Mouse (Mus musculus): ENCODE results near the gene Ptbp3. TPM values are rescaled to one million over a fixed set of nuclear protein-coding genes. Genes with fewer than 3 reads are reported as not detected.

The Ptbp3 gene
- polyA plus RNA-seq, 1 experiment = 13.6 TPM

GRCm38 (mm10) chr4:59447296-59447695 is 101.9 kb downstream of the Ptbp3 start:
- no peaks in the 10 kb centered on the region for H3K27me3 ChIP-seq (ENCODE audit: control insufficient read depth, insufficient read depth, low read length)
- no peak overlapping the region for H3K4me3 ChIP-seq (ENCODE audit: control insufficient read depth, low read depth, low read length)
- no peaks in the 10 kb centered on the region for H3K36me3 ChIP-seq (ENCODE audit: control insufficient read depth, insufficient read depth, low read length)
- TF ChIP-seq POLR2A (IDR thresholded peaks at IDR 0.05; ENCODE audit: control insufficient read depth, low read depth, low read length) = no peak
- no peak for TF ChIP-seq CTCF (IDR thresholded peaks at IDR 0.05; ENCODE audit: control insufficient read depth, insufficient read depth, insufficient replicate concordance, low read depth, low read length)
- no peak overlapping the region for H3K27ac ChIP-seq (ENCODE audit: control insufficient read depth, insufficient read depth, low read depth, low read length)
- no peaks in the 10 kb centered on the region for H3K4me1 ChIP-seq (ENCODE audit: control insufficient read depth, insufficient read depth, low read length)

DNA sequence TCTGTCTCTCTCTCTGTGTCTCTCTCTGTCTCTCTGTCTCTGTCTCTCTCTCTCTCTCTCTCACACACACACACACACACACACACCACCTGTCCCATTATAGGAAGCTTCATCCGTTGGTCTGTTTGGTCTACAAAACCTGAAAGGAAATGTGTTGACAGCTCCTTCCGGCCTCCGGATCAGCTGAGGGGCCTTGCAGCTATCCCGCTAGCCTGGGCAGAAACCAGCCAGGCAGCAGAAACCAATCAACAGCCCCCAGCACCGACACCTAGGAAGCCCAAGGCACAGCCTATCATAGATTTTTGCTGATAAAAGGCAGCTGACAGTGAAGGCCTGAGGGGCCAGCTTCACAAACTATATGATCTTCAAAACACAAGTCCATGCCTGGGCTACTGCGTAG is 103.6 kb downstream of the Ptbp3 start:
- no peak for TF ChIP-seq CTCF (IDR thresholded peaks at IDR 0.05; ENCODE audit: control insufficient read depth, insufficient read depth, insufficient replicate concordance, low read depth, low read length)
- no peak for TF ChIP-seq POLR2A (IDR thresholded peaks at IDR 0.05; ENCODE audit: control insufficient read depth, low read depth, low read length)
- H3K36me3 ChIP-seq (ENCODE audit: control insufficient read depth, insufficient read depth, low read length) = no peaks in the 10 kb centered on the region
- H3K27ac ChIP-seq (ENCODE audit: control insufficient read depth, insufficient read depth, low read depth, low read length) = no peak overlapping the region
- H3K27me3 ChIP-seq (ENCODE audit: control insufficient read depth, insufficient read depth, low read length) = no peaks in the 10 kb centered on the region
- H3K4me1 ChIP-seq (ENCODE audit: control insufficient read depth, insufficient read depth, low read length) = no peaks in the 10 kb centered on the region
- no peak overlapping the region for H3K4me3 ChIP-seq (ENCODE audit: control insufficient read depth, low read depth, low read length)

- no peak overlapping the region for H3K4me3 ChIP-seq (ENCODE audit: control insufficient read depth, low read depth, low read length)
- TF ChIP-seq CTCF (IDR thresholded peaks at IDR 0.05; ENCODE audit: control insufficient read depth, insufficient read depth, insufficient replicate concordance, low read depth, low read length) (no peak), POLR2A (IDR thresholded peaks at IDR 0.05; ENCODE audit: control insufficient read depth, low read depth, low read length) (no peak)
These were observed 104.2 kb downstream of the Ptbp3 start for GRCm38 (mm10) chr4:59444994-59445393.

GRCm38 (mm10) chr4:59444085-59444484 is 105.1 kb downstream of the Ptbp3 start:
- no peak for TF ChIP-seq POLR2A (IDR thresholded peaks at IDR 0.05; ENCODE audit: control insufficient read depth, low read depth, low read length)
- TF ChIP-seq CTCF (IDR thresholded peaks at IDR 0.05; ENCODE audit: control insufficient read depth, insufficient read depth, insufficient replicate concordance, low read depth, low read length) = no peak
- Histone ChIP-seq H3K36me3 (ENCODE audit: control insufficient read depth, insufficient read depth, low read length) (no peaks in the 10 kb centered on the region), H3K4me3 (ENCODE audit: control insufficient read depth, low read depth, low read length) (no peak overlapping the region), H3K27ac (ENCODE audit: control insufficient read depth, insufficient read depth, low read depth, low read length) (no peak overlapping the region), H3K4me1 (ENCODE audit: control insufficient read depth, insufficient read depth, low read length) (peaks cover under 1% of the 10 kb centered on the region; the same call in 1 of the 2 replicates), H3K27me3 (ENCODE audit: control insufficient read depth, insufficient read depth, low read length) (no peaks in the 10 kb centered on the region)

More at GRCm38 (mm10) chr4:59444994-59445393, 104.2 kb downstream of the Ptbp3 start:
- Histone ChIP-seq H3K36me3 (ENCODE audit: control insufficient read depth, insufficient read depth, low read length) (no peaks in the 10 kb centered on the region), H3K27me3 (ENCODE audit: control insufficient read depth, insufficient read depth, low read length) (no peaks in the 10 kb centered on the region), H3K4me1 (ENCODE audit: control insufficient read depth, insufficient read depth, low read length) (no peaks in the 10 kb centered on the region), H3K27ac (ENCODE audit: control insufficient read depth, insufficient read depth, low read depth, low read length) (no peak overlapping the region)

DNA sequence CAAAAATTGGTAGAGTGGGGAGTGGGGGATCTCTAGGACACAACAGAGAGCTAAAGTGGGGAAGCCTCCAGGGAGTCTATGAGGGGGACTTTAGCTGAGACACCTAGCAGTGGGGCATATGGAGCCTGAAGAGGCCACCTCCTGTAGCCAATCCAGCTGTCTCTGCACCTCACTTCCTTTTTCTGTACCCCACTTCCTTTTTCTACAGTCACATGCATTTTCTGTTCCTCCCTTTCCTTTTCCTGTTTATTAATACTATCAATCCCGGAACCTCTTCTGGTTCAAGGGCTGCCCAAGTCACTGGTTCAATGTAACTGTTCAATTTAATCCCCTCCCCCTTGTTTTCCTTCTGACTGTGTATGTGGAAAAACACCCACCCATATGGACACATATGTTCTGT is 107.9 kb downstream of the Ptbp3 start:
- H3K36me3 ChIP-seq (ENCODE audit: control insufficient read depth, insufficient read depth, low read length) = no peaks in the 10 kb centered on the region
- no peaks in the 10 kb centered on the region for H3K27me3 ChIP-seq (ENCODE audit: control insufficient read depth, insufficient read depth, low read length)
- no peak overlapping the region for H3K27ac ChIP-seq (ENCODE audit: control insufficient read depth, insufficient read depth, low read depth, low read length)
- H3K4me3 ChIP-seq (ENCODE audit: control insufficient read depth, low read depth, low read length) = no peak overlapping the region
- H3K4me1 ChIP-seq (ENCODE audit: control insufficient read depth, insufficient read depth, low read length) = peaks cover 10% of the 10 kb centered on the region
- no peak for TF ChIP-seq CTCF (IDR thresholded peaks at IDR 0.05; ENCODE audit: control insufficient read depth, insufficient read depth, insufficient replicate concordance, low read depth, low read length)
- TF ChIP-seq POLR2A (IDR thresholded peaks at IDR 0.05; ENCODE audit: control insufficient read depth, low read depth, low read length) = no peak

GRCm38 (mm10) chr4:59439960-59440359 is 109.2 kb downstream of the Ptbp3 start:
- Histone ChIP-seq H3K27me3 (ENCODE audit: control insufficient read depth, insufficient read depth, low read length) (no peaks in the 10 kb centered on the region), H3K27ac (ENCODE audit: control insufficient read depth, insufficient read depth, low read depth, low read length) (no peak overlapping the region), H3K4me1 (ENCODE audit: control insufficient read depth, insufficient read depth, low read length) (peaks cover 10% of the 10 kb centered on the region), H3K4me3 (ENCODE audit: control insufficient read depth, low read depth, low read length) (no peak overlapping the region), H3K36me3 (ENCODE audit: control insufficient read depth, insufficient read depth, low read length) (no peaks in the 10 kb centered on the region)
- TF ChIP-seq POLR2A (IDR thresholded peaks at IDR 0.05; ENCODE audit: control insufficient read depth, low read depth, low read length) (no peak), CTCF (IDR thresholded peaks at IDR 0.05; ENCODE audit: control insufficient read depth, insufficient read depth, insufficient replicate concordance, low read depth, low read length) (no peak)

DNA sequence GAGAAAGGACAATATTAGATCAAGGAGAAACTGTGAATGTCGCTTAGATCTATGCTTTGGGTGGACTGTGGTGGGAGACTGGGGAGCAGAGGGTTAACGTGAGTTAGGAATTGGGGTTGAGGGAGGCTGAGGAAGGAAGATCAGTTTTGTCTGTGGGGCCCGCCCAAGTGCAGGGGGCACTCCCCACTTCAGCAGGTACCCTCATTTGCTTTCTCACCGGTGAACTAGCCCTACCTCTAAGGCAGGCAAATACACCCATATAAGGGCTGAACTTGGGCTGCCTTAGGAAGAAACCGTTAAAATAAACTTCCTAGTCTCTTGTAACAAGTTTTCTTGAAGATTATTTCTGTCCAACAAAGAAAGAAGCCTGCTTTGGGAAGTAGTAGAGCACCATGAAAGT is 110.1 kb downstream of the Ptbp3 start:
- peaks cover 10% of the 10 kb centered on the region for H3K4me1 ChIP-seq (ENCODE audit: control insufficient read depth, insufficient read depth, low read length)
- H3K27me3 ChIP-seq (ENCODE audit: control insufficient read depth, insufficient read depth, low read length) = no peaks in the 10 kb centered on the region
- H3K27ac ChIP-seq (ENCODE audit: control insufficient read depth, insufficient read depth, low read depth, low read length) = no peak overlapping the region
- no peak overlapping the region for H3K4me3 ChIP-seq (ENCODE audit: control insufficient read depth, low read depth, low read length)
- no peaks in the 10 kb centered on the region for H3K36me3 ChIP-seq (ENCODE audit: control insufficient read depth, insufficient read depth, low read length)
- TF ChIP-seq CTCF (IDR thresholded peaks at IDR 0.05; ENCODE audit: control insufficient read depth, insufficient read depth, insufficient replicate concordance, low read depth, low read length) = no peak
- TF ChIP-seq POLR2A (IDR thresholded peaks at IDR 0.05; ENCODE audit: control insufficient read depth, low read depth, low read length) = no peak
